Mouse (Mus musculus): Measurements from ENCODE around the gene Hdac8. TPM values are rescaled to one million over a fixed set of nuclear protein-coding genes. Genes with fewer than 3 reads are reported as not detected.

Gene Hdac8
- polyA plus RNA-seq, 1 experiment from 2014 or later, result 15.3 TPM

DNA sequence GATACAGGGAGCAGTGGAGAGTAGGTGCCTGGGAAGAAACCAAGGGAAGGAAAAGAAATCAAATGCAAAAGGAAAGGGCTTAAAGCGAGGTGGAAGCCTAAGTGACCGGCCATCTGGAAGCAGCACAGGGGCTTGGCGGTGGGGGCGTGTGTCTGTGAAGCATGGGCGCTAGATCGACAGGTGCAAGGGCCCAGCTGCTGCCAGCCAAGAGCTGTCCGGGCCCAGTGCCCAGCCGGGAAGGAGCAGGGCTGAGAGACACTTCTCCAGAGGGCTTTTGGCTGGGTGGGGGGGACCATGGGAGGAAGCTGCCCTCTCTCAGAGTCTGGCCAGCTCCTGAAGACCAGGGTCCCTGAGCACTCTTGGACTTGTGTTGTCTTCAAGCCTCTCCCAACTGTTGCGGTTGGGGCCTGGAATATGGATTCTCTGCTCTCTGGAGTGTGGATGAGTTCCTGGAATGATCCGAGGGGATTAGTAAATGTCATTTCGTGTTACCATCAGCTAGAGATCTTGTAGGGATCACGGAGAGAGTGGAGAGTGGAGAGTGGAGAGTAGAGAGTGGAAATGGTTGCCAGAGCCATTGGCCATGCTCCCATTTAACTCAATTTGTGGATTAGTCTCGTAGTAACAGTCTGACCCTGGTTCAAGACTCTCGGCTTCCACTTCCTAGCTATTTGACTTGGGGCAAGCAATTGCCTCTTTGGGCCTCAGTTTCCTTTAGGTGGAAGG lies 242.4 kb downstream of the Hdac8 start:
- in situ Hi-C loops (cut with MboI; ENCODE audit: low pct_unique_long_range_greater_than_20kb), result no loop called here
- ChIA-PET CTCF (interaction anchor here (1.2 kb wide), 1 partner anchor 10 kb away, joined by 3 read pairs; no protein-coding TSS in a partner anchor), POLR2A (no interaction called here)
- DNase-seq (ENCODE audit: low read depth, low spot score) (no peak), ATAC-seq (no peak)
- H3K27me3 ChIP-seq, result peaks cover 11% of the 10 kb centered on the region
- TF ChIP-seq CTCF (IDR thresholded peaks at IDR 0.05), result no peak

DNA sequence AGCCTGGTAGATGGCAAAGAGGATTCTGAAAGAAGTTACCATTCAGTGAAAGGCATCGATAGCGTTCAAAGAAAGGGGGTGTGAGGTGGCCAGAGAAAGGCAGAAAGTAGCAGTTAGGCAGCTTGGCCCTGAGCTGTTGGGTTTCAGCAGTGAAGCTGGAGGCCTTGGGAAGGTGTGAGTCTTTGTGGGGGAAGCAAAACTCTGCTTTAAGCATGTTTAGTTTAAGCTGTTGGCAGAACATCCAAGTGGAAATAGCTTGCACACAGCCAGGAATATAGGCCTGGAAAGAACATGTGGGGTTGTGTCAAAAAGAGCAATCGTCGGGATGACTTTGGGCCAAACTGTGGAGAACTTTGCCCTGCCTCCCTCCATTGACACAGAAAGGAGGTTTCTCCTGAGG lies 245.4 kb downstream of the Hdac8 start:
- ChIA-PET POLR2A (no interaction called here), CTCF (no interaction called here)
- peaks cover 11% of the 10 kb centered on the region for H3K27me3 ChIP-seq
- DNase-seq (ENCODE audit: low read depth, low spot score), result no peak
- no peak for ATAC-seq
- no peak for TF ChIP-seq CTCF (IDR thresholded peaks at IDR 0.05)
- in situ Hi-C loops (cut with MboI; ENCODE audit: low pct_unique_long_range_greater_than_20kb), result no loop called here

DNA sequence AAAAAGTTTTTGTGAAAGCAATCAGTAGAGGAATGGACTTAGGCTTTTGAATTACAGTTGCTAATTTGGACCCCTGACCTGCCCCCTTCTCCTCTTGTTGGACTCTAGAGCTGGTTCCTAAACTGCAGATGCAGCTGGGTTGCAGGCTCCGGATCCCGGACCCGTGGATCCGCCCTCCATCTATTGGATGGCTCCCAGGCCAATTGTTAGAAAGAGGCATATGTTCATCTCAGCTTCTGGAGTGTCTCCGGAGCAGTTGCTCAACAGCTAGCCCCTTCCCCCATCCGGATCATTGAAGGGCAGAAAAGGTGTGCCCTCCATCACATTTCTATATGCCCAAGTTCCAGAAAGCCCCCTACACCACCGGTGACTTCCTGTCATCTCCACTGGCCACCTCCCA lies 251.3 kb downstream of the Hdac8 start:
- in situ Hi-C loops (cut with MboI; ENCODE audit: low pct_unique_long_range_greater_than_20kb), result no loop called here
- ChIA-PET CTCF (interaction anchor here (1.1 kb wide), 1 partner anchor 109 kb away, joined by 3 read pairs; no protein-coding TSS in a partner anchor), POLR2A (interaction anchor here (0.5 kb wide), 1 partner anchor 223 kb away, joined by 5 read pairs; no protein-coding TSS in a partner anchor)
- ATAC-seq (no peak), DNase-seq (ENCODE audit: low read depth, low spot score) (no peak)
- TF ChIP-seq CTCF (IDR thresholded peaks at IDR 0.05), result no peak
- H3K27me3 ChIP-seq, result peaks cover 6% of the 10 kb centered on the region

DNA sequence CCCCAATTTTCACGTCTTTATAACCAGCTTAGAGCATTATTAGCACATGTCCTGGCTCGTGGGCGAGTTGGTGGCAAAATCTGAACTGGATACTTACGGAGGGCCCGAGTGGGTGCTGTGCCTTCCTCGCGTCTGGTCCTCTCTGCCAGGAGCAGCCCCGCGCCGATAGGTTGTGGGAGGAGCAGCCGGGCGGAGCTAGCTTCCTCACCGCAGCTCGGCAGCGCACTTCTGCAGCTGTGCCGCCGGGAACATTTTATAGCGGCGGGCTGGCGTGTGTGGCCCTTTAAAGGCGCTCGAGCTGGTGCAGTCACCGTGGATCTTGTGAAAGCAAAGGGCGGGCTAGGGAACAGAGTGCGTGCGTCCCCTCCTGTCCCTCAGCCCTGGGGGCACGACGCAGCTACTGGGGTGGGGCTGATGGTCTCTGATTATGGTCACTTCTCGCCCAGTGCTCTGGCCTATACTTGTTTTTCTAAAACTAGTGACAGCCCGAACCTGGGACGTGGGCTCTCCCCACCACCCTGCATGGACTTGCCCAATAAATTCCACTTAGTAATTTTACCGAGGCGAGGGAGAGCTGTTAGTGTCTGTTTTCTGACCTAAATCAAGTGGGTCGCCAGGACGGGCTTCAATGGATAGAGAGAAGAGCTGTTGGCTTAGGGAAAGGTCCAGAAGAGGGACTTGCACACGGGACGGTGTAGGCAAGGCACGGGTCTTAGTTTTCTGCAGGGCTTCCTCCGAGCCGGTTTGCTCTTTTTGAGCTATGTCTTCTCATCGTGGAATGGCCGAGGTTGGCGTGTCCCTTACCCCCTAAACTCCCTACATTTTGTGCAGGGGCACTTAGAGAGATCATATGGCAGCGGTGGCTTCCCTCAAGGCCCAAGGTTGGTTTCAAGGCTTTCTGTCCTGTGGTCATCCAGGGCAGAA lies 253.0 kb downstream of the Hdac8 start, which contains the start of gene Cited1:
Cited1 (minus strand) TSS at position 245 of the 924 bp plus-strand sequence.
- ChIA-PET CTCF (interaction anchor here (1.4 kb wide), 1 partner anchor 9 kb away, joined by 5 read pairs; no protein-coding TSS in a partner anchor), POLR2A (interaction anchor here (1.0 kb wide), 1 partner anchor 98 kb away, joined by 3 read pairs; no protein-coding TSS in a partner anchor)
- H3K27me3 ChIP-seq, result peaks cover 5% of the 10 kb centered on the region
- in situ Hi-C loops (cut with MboI; ENCODE audit: low pct_unique_long_range_greater_than_20kb), result no loop called here
- DNase-seq (ENCODE audit: low read depth, low spot score) (peak; percentile 33), ATAC-seq (peak; percentile 96)
- TF ChIP-seq CTCF (IDR thresholded peaks at IDR 0.05), result no peak

DNA sequence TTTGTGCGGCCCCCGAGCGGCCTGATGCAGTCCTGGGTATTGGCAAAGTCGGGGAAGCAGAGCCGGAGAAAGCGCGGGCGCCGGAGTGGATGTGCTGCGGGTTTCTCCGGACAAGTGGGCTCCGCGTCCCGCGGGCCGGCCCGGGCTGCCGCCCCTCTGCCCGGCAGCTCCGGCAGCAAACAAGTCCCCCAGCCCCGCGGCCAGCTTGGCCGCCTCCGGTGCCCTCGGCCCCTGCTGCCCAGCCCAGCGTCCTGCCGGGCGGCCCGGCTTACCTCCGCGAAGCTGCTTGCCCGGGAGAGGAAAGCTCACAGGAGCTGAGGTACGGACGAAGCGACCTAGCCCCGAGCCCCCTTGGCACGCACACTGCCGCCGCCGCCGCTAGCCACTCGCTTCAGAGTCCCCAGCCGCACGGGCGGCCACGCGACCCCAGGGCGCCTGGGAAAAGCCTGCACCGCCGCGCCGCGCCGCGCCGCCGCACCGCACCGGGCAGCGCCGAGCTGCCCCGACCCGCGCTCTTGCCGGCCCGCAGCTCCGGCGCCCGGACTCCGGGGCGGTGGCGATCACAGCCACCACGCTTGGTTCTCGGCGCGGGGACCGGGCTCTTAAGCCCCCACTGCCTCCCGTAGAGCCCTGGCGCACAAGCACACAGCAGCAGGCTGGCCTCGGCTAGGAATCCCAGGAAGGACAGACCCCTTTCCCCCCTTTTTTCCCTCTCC lies 253.8 kb downstream of the Hdac8 start:
- no peak for TF ChIP-seq CTCF (IDR thresholded peaks at IDR 0.05)
- ChIA-PET CTCF (interaction anchor here (0.7 to 1.4 kb wide), 2 partner anchors 10 to 226 kb away, joined by 4 to 5 read pairs; no protein-coding TSS in a partner anchor), POLR2A (interaction anchor here (0.7 to 1.0 kb wide), 2 partner anchors 88 to 98 kb away, joined by 3 to 6 read pairs; no protein-coding TSS in a partner anchor)
- ATAC-seq, result peak; percentile 63
- H3K27me3 ChIP-seq, result no peaks in the 10 kb centered on the region
- in situ Hi-C loops (cut with MboI; ENCODE audit: low pct_unique_long_range_greater_than_20kb), result no loop called here
- no peak for DNase-seq (ENCODE audit: low read depth, low spot score)

DNA sequence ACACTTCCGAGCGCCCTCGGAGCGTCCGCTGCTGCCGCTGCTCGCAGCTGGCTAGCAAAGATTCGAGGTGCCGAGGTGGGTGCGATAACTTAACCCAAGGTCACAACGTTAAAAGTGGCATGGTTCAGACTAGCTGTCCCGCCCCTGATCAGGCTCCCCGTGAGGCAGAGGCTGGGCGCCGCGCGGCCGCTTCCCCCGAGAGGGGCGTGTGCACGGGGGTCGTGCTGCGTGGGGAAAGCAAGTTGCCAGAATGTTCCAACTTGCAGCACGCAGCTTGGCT lies 254.3 kb downstream of the Hdac8 start:
- in situ Hi-C loops (cut with MboI; ENCODE audit: low pct_unique_long_range_greater_than_20kb), result no loop called here
- no peak for ATAC-seq
- ChIA-PET POLR2A (interaction anchor here (0.7 kb wide), 1 partner anchor 89 kb away, joined by 6 read pairs; no protein-coding TSS in a partner anchor), CTCF (interaction anchor here (0.7 kb wide), 1 partner anchor 227 kb away, joined by 4 read pairs; no protein-coding TSS in a partner anchor)
- DNase-seq (ENCODE audit: low read depth, low spot score), result no peak
- TF ChIP-seq CTCF (IDR thresholded peaks at IDR 0.05), result no peak
- no peaks in the 10 kb centered on the region for H3K27me3 ChIP-seq

DNA sequence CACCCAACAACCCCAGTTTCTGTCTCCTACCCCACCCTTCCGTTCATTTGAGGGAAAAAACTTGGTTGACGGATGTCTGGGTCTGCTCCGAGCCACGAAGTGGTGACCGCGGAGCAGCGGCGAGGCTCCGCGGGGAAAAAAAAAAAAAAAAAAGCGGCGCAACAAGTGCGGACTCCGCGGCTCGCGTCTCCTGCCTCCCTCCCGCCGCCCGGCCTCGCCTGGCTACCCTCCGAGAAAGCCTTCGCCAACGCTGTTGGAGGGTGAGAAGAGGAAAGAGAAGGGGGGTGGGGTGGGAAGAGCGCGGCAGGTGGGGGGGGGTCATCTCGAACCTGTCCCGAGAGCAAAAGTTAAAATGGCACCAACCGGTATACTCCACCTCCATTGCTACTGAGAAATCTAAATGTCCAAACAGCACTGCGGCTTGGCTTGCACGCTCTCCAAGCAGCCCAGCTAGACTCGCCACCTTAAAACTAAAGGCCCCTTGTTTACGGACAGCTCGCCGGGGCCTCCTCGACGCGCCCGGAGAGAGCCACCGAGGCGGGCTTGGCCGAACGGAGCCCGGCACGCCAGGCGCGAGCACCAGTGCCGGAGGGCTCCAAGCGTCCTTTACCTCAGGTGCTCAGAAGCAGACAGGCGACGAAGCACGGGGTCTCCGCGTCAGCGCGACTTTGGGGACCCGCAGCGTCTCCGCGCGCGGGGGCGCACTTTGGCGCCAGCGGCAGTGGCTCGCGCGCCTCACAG lies 254.8 kb downstream of the Hdac8 start:
- in situ Hi-C loops (cut with MboI; ENCODE audit: low pct_unique_long_range_greater_than_20kb), result no loop called here
- ChIA-PET POLR2A (no interaction called here), CTCF (no interaction called here)
- no peak for DNase-seq (ENCODE audit: low read depth, low spot score)
- no peak for ATAC-seq
- H3K27me3 ChIP-seq, result no peaks in the 10 kb centered on the region
- TF ChIP-seq CTCF (IDR thresholded peaks at IDR 0.05), result no peak

DNA sequence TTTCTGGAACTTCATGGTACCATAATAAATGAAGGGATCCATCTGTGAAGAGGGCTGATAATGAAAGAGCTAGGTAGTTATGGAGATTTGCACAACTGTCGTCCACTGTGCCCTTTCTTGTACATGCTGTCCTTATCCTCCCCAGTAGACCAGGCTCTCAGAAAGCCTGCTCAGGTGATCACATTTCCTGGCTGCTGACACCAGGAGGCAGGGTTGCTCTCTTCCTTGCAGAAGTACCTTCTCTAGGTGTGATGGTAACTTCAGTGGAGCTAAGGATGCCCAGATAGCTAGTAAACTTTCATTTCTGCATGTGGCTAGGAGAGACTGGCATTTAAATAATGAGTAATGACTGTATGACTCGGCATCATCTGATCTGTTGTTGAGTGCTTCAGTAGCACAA lies 260.8 kb downstream of the Hdac8 start:
- ChIA-PET POLR2A (no interaction called here), CTCF (interaction anchor here (0.8 to 1.4 kb wide), 2 partner anchors 60 to 229 kb away, joined by 3 read pairs; no protein-coding TSS in a partner anchor)
- no peak for TF ChIP-seq CTCF (IDR thresholded peaks at IDR 0.05)
- no peak for DNase-seq (ENCODE audit: low read depth, low spot score)
- H3K27me3 ChIP-seq, result no peaks in the 10 kb centered on the region
- no peak for ATAC-seq
- in situ Hi-C loops (cut with MboI; ENCODE audit: low pct_unique_long_range_greater_than_20kb), result no loop called here

Other genes with a start within 250 kb of the Hdac8 start
- 18.3 TPM for gene Phka1, start 138.9 kb upstream of the Hdac8 start, polyA plus RNA-seq (2021)
- not detected for gene Gm3880, start 181.6 kb upstream of the Hdac8 start, polyA plus RNA-seq (2021)
- not detected for gene Gm9112, start 202.3 kb upstream of the Hdac8 start, polyA plus RNA-seq (2021)
- gene Dmrtc1b, start 202.5 kb upstream of the Hdac8 start, polyA plus RNA-seq (2021), result not detected

Data from Patski (cell line).